Mouse (Mus musculus) neural tube, embryonic 14.5 days (tissue): Measurements from ENCODE around the gene Aunip. TPM values are rescaled to one million over a fixed set of nuclear protein-coding genes. Genes with fewer than 3 reads are reported as not detected.
A peak's percentile ranks its signal among the peaks of the same experiment; 100 is the strongest.
"Not testable (repeated sequence)": the region's sequence is repeated elsewhere in the genome, so short reads cannot be mapped to it uniquely, and the experiment has no call there.

Source experiments
- ATAC-seq: fragments of 200-750 bp; cut with Nextera tagmentation; 2 replicates; pipeline ENCODE4 v1.8.0; 2017; ENCODE audit warnings: low read depth, mild to moderate bottlenecking, moderate TSS enrichment, moderate library complexity
- H3K27ac ChIP-seq: fragments of 300-500 bp; sonication (generic); 2 replicates; pipeline ENCODE4 v1.5.1; 2014; ENCODE audit warnings: low read depth, mild to moderate bottlenecking, control low read depth, low read length, moderate library complexity, mixed read lengths
- H3K27me3 ChIP-seq: fragments of 300-500 bp; sonication (generic); 2 replicates; pipeline ENCODE4 v1.6.1; 2014; ENCODE audit warnings: low read length; ENCODE audit not compliant: control insufficient read depth, insufficient read depth
- H3K36me3 ChIP-seq: fragments of 300-500 bp; sonication (generic); 2 replicates; pipeline ENCODE4 v1.6.1; 2014; ENCODE audit warnings: low read length, mixed read lengths; ENCODE audit not compliant: control insufficient read depth, insufficient read depth
- H3K4me1 ChIP-seq: fragments of 300-500 bp; sonication (generic); 2 replicates; pipeline ENCODE4 v1.6.1; 2014; ENCODE audit warnings: low read length; ENCODE audit not compliant: control insufficient read depth, insufficient read depth
- H3K4me2 ChIP-seq: fragments of 300-500 bp; sonication (generic); 2 replicates; pipeline ENCODE4 v1.6.1; 2014; ENCODE audit warnings: mild to moderate bottlenecking, low read depth, low read length, control low read depth
- H3K4me3 ChIP-seq: fragments of 300-500 bp; sonication (generic); 2 replicates; pipeline ENCODE4 v1.5.1; 2014; ENCODE audit warnings: low read depth, low read length, control low read depth, mixed read lengths
- H3K9ac ChIP-seq: fragments of 300-500 bp; sonication (generic); replicated peaks from 2 replicates; pipeline ENCODE4 v1.6.1; 2014; ENCODE audit warnings: low read depth, mild to moderate bottlenecking, control low read depth, low read length, mixed read lengths
- H3K9me3 ChIP-seq: fragments of 300-500 bp; sonication (generic); 2 replicates; pipeline ENCODE4 v1.6.1; 2016; ENCODE audit warnings: low read length; ENCODE audit not compliant: control insufficient read depth
- WGBS: fragments of 180-500 bp; shearing (Covaris S2); extraction: QIAGEN DNeasy Blood & Tissue Kit; methylation state at CpG from one replicate; pipeline ENCODE4 v1.1.7; 2014; 5-methylcytosine and 5-hydroxymethylcytosine counted together
- polyA plus RNA-seq: library from polyadenylated mRNA; unstranded; fragments of >200 nt; fragmentation: Nextera tagmentation; extraction: Ambion mirVana; gene quantifications from 2 replicates; pipeline ENCODE4 v1.2.1, GENCODE M21; 2014

Aunip gene
- polyA plus RNA-seq, 1 experiment from 2014 or later: 0.43 TPM

DNA sequence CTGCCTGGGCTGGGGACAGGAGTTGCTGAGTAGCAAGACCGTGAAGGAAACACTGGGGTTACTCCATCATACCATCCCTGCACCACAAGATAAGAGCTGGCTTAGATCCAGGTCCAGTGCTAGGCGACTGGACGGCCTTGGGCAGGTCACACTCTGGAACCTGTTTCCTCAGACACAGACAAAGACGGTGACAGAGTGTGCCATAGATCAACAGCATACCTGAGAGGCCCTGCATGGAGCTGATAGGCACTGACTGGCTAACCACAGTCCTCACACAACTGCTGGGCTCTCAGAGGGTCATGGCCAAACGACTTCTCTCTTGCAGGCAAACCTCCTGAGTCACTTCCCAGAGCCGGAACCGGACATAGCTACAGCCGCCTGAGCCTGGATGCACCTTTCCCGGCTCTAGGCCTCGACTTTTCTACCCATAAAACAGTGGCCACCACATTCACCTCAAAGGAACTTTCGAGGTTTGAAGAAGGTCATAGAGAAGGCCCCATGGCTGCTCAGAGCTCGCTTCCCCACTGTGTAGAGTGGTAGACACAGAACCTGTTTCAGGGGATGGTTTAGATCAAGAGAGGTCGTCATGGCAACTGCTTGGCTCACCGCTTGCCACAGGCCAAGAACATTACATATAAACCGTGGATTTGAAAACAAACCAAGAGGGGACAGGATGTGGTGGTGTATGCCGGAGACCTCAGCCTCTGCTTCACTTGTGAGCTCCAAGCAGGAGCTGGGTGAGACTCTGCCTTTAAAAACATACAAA is 15.8 kb upstream of the Aunip start:
- H3K4me2 ChIP-seq: no peak overlapping the region
- ATAC-seq: no peak
- no peaks in the 10 kb centered on the region for H3K27me3 ChIP-seq
- peaks cover 15% of the 10 kb centered on the region for H3K4me1 ChIP-seq
- H3K9ac ChIP-seq: no peak overlapping the region
- H3K4me3 ChIP-seq: no peak overlapping the region
- H3K9me3 ChIP-seq: no peaks in the 10 kb centered on the region
- no peaks in the 10 kb centered on the region for H3K36me3 ChIP-seq
- WGBS: 67% methylated on average over 16 of the region's 16 CpGs
- H3K27ac ChIP-seq: no peak overlapping the region

- no peak overlapping the region for H3K4me3 ChIP-seq
- ATAC-seq: no peak
- 69% methylated on average over 5 of the region's 5 CpGs for WGBS
- H3K27me3 ChIP-seq: no peaks in the 10 kb centered on the region
- H3K4me2 ChIP-seq: no peak overlapping the region
- H3K4me1 ChIP-seq: peaks cover 15% of the 10 kb centered on the region
- H3K27ac ChIP-seq: no peak overlapping the region
- no peaks in the 10 kb centered on the region for H3K9me3 ChIP-seq
- no peaks in the 10 kb centered on the region for H3K36me3 ChIP-seq
- H3K9ac ChIP-seq: no peak overlapping the region
Measured at GRCm38 (mm10) chr4:134495546-134495923, 15.3 kb upstream of the Aunip start.

DNA sequence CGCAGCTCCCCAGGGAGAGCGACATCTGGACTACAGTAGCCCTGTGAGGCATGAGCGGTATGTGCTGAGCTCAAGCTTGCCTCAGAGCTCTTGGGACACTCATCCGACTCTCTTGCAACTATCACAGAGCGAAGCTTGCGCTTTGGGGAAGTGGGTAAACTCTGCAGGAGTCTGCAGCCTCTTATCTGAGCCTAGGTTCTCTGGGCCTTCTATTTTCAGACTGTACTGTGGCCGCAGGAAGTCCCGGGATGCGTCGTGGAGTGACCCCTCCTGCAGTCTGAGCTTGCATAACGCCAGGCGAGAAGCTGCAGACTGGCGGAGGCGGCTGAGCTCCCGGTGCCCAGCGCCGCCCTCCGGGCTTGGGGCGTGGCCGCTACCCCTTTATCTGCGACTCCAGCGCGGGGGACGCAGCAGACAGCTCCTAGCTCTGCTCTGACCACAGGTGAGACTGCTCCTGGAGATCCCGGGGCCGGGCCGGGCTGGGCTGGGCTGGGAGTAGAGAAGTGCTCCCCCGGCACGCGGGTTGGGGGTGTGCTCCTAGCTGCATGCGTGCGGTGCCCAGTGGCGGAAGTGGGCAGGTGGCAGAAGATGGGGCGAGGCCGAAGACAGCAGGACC is 14.1 kb upstream of the Aunip start, which contains the start of gene Paqr7:
TSS of gene Paqr7 (plus strand) at position 103 of the 616 bp plus-strand sequence.
- peak; percentile 74 for ATAC-seq
- Histone ChIP-seq H3K4me2 (peak within 1 kb of the TSS; percentile 90), H3K36me3 (no peaks in the 10 kb centered on the region), H3K9me3 (no peaks in the 10 kb centered on the region), H3K27ac (peak within 1 kb of the TSS; percentile 70), H3K9ac (peak within 1 kb of the TSS; percentile 66), H3K4me3 (peak within 1 kb of the TSS; percentile 47), H3K4me1 (peaks cover 15% of the 10 kb centered on the region), H3K27me3 (no peaks in the 10 kb centered on the region)
- 3% methylated on average over 35 of the region's 35 CpGs for WGBS

GRCm38 (mm10) chr4:134497223-134497622 is 13.6 kb upstream of the Aunip start:
- peak overlapping the region; percentile 47 for H3K4me3 ChIP-seq
- peak overlapping the region; percentile 90 for H3K4me2 ChIP-seq
- no peaks in the 10 kb centered on the region for H3K9me3 ChIP-seq
- H3K27me3 ChIP-seq: no peaks in the 10 kb centered on the region
- peaks cover 15% of the 10 kb centered on the region for H3K4me1 ChIP-seq
- H3K27ac ChIP-seq: peak overlapping the region; percentile 70
- H3K9ac ChIP-seq: peak overlapping the region; percentile 66
- H3K36me3 ChIP-seq: no peaks in the 10 kb centered on the region
- ATAC-seq: peak; percentile 52
- WGBS: 3% methylated on average over 6 of the region's 6 CpGs

DNA sequence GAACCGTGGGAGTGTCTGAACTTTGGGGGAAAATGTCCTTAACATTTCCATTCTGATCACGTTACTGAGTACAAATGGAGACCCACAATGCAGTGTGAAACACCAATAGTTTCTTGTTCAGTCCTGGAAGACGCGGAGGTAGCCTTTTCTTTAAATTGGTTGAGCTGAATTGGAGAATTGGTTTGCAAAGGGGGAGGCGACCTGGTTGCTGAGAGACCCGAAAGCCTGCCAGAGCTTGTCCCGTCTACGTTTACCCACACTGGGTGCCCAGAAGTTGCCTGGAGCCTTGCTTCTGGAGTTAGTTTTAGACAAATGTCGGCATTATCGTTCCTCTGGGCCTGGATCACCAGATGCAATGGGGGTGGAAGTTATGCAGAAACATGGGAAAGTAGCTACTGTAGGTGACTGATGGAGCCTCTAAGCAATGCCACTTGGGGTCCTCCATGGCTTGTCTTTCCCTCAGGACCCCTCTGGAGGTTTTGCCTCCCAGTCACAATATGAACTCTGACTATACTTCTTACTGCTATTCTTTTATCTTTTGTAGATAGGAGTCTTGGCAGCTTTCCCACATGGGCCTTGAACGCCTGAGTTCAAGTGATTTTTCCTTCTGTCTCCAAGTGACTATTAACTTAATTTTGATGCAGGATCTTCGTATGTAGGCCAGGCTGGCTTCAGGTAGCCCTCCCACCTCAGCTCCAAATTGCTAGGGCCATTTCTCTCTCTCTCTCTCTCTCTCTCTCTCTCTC is 12.6 kb upstream of the Aunip start:
- Histone ChIP-seq H3K27ac (peak overlapping the region; percentile 70), H3K9ac (0 out of 2 replicates have a peak overlapping the region, but pooled peaks have one; percentile 66), H3K36me3 (no peaks in the 10 kb centered on the region), H3K27me3 (no peaks in the 10 kb centered on the region), H3K9me3 (no peaks in the 10 kb centered on the region), H3K4me2 (peak overlapping the region; percentile 90), H3K4me3 (peak overlapping the region; percentile 47), H3K4me1 (peaks cover 15% of the 10 kb centered on the region)
- ATAC-seq: no peak
- 58% methylated on average over 12 of the region's 12 CpGs for WGBS

DNA sequence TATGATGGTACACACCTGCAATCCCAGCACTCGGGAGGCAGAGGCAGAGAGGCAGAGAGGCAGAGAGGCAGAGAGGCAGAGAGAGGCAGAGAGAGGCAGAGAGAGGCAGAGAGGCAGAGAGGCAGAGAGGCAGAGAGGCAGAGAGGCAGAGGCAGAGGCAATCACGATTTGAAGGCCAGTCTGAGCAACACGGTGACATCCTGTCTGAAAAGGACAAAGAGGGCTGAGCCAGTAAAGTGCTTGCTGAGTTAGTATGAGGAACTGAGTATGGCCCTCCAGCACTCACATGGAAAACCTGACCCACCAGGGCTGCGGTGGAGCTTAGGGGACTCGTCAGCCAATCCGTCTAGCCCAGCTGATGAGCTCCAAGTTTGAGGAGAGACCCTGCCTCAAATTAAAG is 11.8 kb upstream of the Aunip start:
- H3K4me1 ChIP-seq: peaks cover 15% of the 10 kb centered on the region
- not testable (repeated sequence) for H3K9me3 ChIP-seq, H3K4me2 ChIP-seq, H3K27me3 ChIP-seq, H3K36me3 ChIP-seq, H3K9ac ChIP-seq, ATAC-seq, H3K4me3 ChIP-seq
- peak overlapping the region; percentile 64; the same call in 1 of the 2 replicates for H3K27ac ChIP-seq
- 84% methylated on average over 6 of the region's 6 CpGs for WGBS

DNA sequence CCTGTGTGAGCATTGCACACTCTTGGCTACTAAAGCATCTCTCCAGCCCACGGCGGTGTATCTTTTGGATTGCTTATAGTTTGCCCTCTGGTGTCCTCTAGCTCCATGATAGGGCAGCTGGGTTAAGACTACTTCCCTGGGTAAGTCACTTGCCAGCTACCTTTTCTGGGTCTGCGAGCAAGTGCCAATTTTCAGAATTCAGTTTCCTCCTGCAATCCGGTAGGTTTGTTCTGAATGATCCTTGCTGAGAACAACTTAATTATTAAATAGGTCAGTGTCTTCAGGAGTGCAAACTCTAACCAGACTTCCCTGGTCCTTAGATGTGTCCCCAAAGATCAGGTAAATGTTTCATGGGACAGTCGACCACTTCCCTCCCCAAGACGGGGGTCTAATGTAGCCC is 9.7 kb upstream of the Aunip start:
- no peak overlapping the region for H3K9ac ChIP-seq
- no peak for ATAC-seq

DNA sequence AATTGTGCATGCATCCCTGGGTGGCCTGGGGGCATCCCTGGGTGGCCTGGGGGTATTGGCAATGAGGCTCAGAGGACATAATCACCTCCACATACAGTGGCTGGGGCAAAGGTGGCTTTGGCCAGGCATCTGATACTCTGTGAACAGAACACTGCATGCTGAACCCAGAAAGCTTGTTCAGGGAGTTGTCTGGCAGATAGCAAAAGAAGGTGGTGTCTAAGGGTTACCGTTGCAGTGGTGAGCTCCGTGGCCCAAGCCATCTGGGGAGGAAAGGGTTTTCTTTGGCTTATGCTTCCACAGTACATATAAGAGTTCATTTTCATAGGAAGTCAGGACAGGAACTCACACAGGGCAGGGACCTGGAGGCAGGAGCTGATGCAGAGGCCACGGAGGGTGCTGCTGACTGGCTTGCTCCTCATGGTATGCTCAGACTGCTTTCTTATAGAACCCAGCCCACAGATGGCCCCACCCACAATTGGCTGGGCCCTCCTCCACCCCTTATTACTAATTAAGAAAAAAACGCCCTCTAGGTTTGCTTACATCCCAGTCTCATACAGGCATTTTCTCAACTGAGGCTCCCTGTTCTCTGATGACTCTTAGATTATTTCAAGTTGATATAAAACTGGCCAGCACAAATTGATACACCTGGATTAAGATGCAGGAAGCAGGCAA is 7.0 kb upstream of the Aunip start:
- ATAC-seq: no peak
- Histone ChIP-seq H3K36me3 (no peaks in the 10 kb centered on the region), H3K4me3 (no peak overlapping the region), H3K9ac (no peak overlapping the region), H3K27me3 (no peaks in the 10 kb centered on the region), H3K4me1 (no peaks in the 10 kb centered on the region), H3K27ac (no peak overlapping the region), H3K4me2 (no peak overlapping the region), H3K9me3 (no peaks in the 10 kb centered on the region)
- 74% methylated on average over 4 of the region's 4 CpGs for WGBS

More for the DNA sequence above, 9.7 kb upstream of the Aunip start:
- H3K27ac ChIP-seq: no peak overlapping the region
- no peak overlapping the region for H3K4me2 ChIP-seq
- WGBS: 95% methylated on average over 6 of the region's 6 CpGs
- no peak overlapping the region for H3K4me3 ChIP-seq
- H3K9me3 ChIP-seq: no peaks in the 10 kb centered on the region
- H3K27me3 ChIP-seq: no peaks in the 10 kb centered on the region
- no peaks in the 10 kb centered on the region for H3K36me3 ChIP-seq
- peaks cover 9% of the 10 kb centered on the region; the same call in 1 of the 2 replicates for H3K4me1 ChIP-seq
